Mouse (Mus musculus): Measurements from ENCODE around the gene Ybey. TPM values are rescaled to one million over a fixed set of nuclear protein-coding genes. Genes with fewer than 3 reads are reported as not detected.

Ybey gene
- polyA plus RNA-seq (2016; fragmentation: Nextera tagmentation; extraction: Ambion mirVana) = 8.0 and 8.5 TPM in 2 replicates

DNA sequence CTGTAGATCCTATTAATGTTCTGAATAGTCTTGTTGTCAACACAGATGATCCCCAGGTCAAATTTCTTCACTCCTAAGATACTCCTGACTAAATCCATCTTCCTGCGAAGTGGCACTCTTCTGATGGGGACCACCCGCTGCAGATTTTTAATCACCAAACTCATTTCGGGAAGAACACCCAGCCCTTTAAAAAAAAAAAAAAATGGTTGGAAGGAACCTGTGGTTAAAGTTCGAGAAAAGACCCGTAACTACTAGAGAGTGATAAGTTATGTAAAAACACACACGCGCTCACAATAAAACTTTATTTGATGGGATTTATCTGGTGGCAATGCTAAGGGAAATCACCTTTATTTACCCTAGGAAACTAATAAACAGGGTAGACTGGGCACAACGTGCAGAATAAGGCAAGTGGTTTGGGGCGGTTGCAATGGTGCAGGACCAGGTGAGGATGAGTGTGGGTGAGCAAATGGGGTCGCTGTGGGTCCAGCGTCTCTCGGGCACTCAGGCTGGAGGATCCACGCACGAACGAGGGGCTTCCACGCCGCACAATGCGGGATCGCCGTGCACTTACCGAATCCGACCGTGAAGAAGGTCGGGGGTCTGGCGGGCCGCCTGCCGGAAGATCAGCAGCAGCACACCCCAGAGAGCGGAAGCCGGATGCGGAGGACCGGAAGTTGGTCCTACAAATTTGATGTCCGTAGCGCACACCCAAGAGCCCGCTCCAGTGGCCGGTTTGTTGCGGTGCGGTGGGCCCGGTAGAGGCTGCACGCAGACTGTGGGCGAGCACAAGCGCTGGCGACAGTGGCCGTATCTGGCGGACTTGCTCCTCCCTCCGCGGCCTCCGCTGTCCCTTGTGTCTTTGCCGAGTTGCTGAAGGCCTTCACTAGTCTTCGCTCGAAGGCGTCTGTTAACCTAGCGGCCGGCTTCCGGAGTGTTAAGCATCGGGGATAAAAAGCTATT lies at the start of gene Ybey, which contains the start of gene Mcm3ap:
Gene Ybey, minus strand, starts transcription at position 912 of the 960 bp plus-strand sequence.
Gene Mcm3ap, plus strand, starts transcription at position 725 of the 960 bp plus-strand sequence.
- ATAC-seq (ENCODE audit: low FRiP score) = peak; percentile 97
- H3K9ac ChIP-seq = peak within 1 kb of the TSS; percentile 71
- H3K27me3 ChIP-seq = no peaks in the 10 kb centered on the region
- peaks cover 16% of the 10 kb centered on the region for H3K4me1 ChIP-seq
- H3K4me2 ChIP-seq (replicated peaks) = peak within 1 kb of the TSS; percentile 60
- H3K27ac ChIP-seq = peak within 1 kb of the TSS; percentile 87
- no peaks in the 10 kb centered on the region for H3K9me3 ChIP-seq (replicated peaks)
- H3K36me3 ChIP-seq = peaks cover 44% of the 10 kb centered on the region
- peak within 1 kb of the TSS; percentile 57 for H3K4me3 ChIP-seq
- WGBS = 2% methylated on average over 55 of the region's 55 CpGs

DNA sequence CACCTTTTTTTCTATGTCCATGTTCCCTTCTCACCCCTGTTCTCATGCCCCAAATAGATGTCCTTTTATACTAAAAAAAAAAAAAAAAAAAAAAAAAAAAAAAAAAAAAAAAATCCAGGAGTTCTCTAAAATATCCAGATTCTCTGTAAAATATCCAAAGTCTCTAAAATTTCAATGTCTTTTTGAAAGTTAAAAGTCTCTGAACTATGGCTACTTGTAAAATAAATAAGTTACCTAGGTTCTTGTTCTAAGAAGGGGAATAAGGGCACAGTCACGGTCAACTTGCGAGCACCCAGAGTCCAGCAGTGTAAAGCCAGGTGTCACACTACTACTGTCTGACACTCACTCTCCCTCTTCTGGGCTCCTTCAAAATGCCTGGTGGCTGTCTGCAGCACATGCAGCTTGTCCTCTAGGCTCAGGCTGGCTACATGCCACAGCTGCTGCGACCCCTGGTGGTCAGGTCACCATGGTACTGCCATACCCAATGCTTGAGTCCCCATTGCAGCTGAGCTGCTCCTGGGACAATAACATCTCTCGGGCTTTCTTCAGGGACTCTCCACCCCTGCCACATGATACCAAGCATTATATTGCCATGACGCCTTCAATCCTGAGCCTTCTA lies 44.2 kb upstream of the Ybey start:
- H3K36me3 ChIP-seq = peaks cover 70% of the 10 kb centered on the region
- H3K27ac ChIP-seq = no peak overlapping the region
- no peak overlapping the region for H3K4me2 ChIP-seq (replicated peaks)
- no peak overlapping the region for H3K4me3 ChIP-seq
- peak; percentile 54; the same call in 1 of the 2 replicates for ATAC-seq (ENCODE audit: low FRiP score)
- WGBS = 43% methylated on average over 5 of the region's 5 CpGs
- H3K9me3 ChIP-seq (replicated peaks) = peaks cover 2% of the 10 kb centered on the region
- H3K9ac ChIP-seq = no peak overlapping the region
- no peaks in the 10 kb centered on the region for H3K27me3 ChIP-seq
- H3K4me1 ChIP-seq = no peaks in the 10 kb centered on the region

DNA sequence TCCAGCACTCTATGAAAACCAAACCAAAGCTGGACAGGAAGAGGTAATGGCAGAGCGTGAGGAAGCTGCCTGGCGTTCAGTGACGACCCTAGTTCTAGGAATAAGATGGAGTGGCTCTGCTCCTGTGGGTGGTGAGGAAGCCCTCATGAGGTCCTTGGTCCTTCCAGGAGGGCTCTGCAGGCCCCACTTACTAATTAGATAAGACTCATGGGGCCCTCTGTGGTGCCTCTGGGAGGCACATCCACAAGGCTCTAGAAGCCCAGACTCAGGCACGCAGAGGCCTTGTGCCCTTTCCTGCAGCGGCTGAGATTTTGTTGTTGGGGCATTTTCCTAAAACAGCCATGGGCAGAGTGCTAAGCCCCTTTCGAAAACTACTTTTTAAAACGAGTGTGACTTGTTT lies 37.0 kb upstream of the Ybey start:
- Histone ChIP-seq H3K9me3 (replicated peaks) (no peaks in the 10 kb centered on the region), H3K4me1 (no peaks in the 10 kb centered on the region), H3K9ac (no peak overlapping the region), H3K27me3 (no peaks in the 10 kb centered on the region), H3K27ac (no peak overlapping the region), H3K4me3 (no peak overlapping the region), H3K4me2 (replicated peaks) (no peak overlapping the region), H3K36me3 (peaks cover 87% of the 10 kb centered on the region)
- 92% methylated on average over 7 of the region's 7 CpGs for WGBS
- ATAC-seq (ENCODE audit: low FRiP score) = no peak

DNA sequence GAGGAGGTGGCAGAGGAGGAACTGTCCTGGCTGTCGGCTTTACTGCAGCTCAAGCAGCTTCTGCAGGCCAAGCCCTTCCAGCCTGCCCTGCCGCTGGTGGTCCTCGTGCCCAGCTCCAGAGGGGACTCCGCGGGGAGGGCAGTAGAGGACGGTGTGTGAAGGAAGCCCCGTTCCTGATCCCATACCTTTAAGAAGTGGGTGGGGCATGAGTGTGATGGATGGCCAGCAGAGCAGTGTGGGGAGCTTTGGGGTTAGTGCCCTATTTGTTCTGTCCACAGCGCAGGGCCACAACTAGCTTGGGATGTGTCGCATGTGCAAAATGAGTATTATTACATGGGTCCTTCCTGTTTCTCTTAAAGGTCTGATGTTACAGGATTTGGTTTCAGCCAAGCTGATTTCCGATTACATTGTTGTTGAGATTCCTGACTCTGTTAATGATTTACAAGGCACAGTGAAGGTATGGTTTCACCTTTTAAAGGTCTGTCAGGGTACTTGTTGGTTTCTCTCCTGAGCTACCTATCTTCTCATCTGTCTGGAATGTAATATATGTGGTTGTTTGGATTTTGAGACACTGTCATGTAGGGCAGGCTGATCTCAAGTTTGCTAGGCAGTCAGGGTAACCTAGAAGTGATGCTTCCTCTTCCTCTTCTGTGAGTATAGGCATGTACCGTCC lies 35.5 kb upstream of the Ybey start:
- no peak overlapping the region for H3K27ac ChIP-seq
- H3K4me1 ChIP-seq = no peaks in the 10 kb centered on the region
- H3K9ac ChIP-seq = no peak overlapping the region
- no peak overlapping the region for H3K4me3 ChIP-seq
- peaks cover 88% of the 10 kb centered on the region for H3K36me3 ChIP-seq
- no peaks in the 10 kb centered on the region for H3K9me3 ChIP-seq (replicated peaks)
- 91% methylated on average over 11 of the region's 11 CpGs for WGBS
- no peak for ATAC-seq (ENCODE audit: low FRiP score)
- H3K4me2 ChIP-seq (replicated peaks) = no peak overlapping the region
- no peaks in the 10 kb centered on the region for H3K27me3 ChIP-seq

DNA sequence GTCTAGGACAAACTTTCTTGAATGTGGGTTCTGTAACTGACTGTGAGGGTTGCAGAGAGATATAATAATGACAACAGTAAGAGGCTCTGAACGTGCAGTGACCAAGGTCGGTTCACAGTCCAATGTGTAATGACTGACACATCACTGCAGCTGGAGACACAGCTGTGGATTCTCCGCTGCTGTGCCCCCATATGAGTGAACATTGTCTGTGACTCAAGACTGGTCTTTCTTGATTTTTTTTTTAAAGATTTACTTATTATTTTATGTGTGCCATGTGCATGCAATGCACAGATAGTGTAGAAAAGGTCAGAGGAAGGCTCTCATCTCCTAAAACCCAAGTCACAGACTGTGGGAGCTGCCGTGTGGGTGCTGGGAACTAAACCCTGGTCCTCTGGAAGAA lies 28.6 kb upstream of the Ybey start:
- ATAC-seq (ENCODE audit: low FRiP score) = no peak
- H3K27ac ChIP-seq = no peak overlapping the region
- H3K4me1 ChIP-seq = no peaks in the 10 kb centered on the region
- H3K4me2 ChIP-seq (replicated peaks) = no peak overlapping the region
- H3K9ac ChIP-seq = no peak overlapping the region
- H3K27me3 ChIP-seq = no peaks in the 10 kb centered on the region
- 98% methylated on average over 4 of the region's 4 CpGs for WGBS
- H3K4me3 ChIP-seq = no peak overlapping the region
- no peaks in the 10 kb centered on the region for H3K9me3 ChIP-seq (replicated peaks)
- H3K36me3 ChIP-seq = peaks cover 91% of the 10 kb centered on the region

DNA sequence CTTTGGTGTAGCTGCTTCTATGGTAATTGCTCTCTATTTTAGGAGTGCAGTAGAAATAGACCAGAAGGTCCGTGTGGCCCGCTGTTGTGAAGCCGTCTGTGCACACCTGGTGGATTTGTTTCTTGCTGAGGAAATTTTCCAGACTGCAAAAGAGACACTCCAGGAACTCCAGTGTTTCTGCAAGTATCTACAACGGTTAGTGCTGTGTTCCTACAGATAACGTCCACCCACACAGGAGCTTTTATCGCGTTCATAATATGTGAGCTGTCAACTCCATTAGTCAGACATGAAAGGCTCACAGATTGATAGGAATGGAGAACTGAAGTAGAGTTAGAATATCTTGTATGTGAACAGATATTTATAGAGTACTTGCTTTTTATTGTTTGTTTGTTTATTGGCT lies 27.5 kb upstream of the Ybey start:
- no peak for ATAC-seq (ENCODE audit: low FRiP score)
- whole genome bisulfite sequencing = 96% methylated on average over 7 of the region's 7 CpGs
- Histone ChIP-seq H3K4me1 (no peaks in the 10 kb centered on the region), H3K27ac (no peak overlapping the region), H3K9me3 (replicated peaks) (no peaks in the 10 kb centered on the region), H3K9ac (no peak overlapping the region), H3K4me2 (replicated peaks) (no peak overlapping the region), H3K4me3 (no peak overlapping the region), H3K36me3 (peaks cover 88% of the 10 kb centered on the region), H3K27me3 (no peaks in the 10 kb centered on the region)

DNA sequence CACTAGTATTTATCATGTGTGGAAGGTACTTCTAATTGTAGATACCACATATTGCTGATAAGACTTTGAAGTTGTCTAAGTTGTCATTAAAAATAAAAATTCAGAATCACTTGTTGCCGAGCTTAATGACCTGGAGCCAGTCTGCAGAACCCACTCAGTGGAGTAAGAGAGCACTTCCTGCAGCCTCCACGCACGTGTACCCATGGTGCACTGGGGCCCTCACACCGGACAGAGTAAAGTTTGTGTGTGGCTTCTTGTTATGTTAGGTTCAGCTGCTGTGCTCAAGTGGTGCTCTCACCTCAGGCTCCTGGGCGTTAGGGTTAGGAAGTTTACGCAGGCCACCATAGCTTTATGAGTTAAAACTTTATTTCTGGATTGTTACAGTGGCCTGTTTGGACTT lies 26.6 kb upstream of the Ybey start:
- Histone ChIP-seq H3K4me3 (no peak overlapping the region), H3K4me1 (no peaks in the 10 kb centered on the region), H3K9me3 (replicated peaks) (no peaks in the 10 kb centered on the region), H3K36me3 (peaks cover 88% of the 10 kb centered on the region), H3K9ac (no peak overlapping the region), H3K4me2 (replicated peaks) (no peak overlapping the region), H3K27ac (no peak overlapping the region), H3K27me3 (no peaks in the 10 kb centered on the region)
- 97% methylated on average over 6 of the region's 6 CpGs for WGBS
- no peak for ATAC-seq (ENCODE audit: low FRiP score)

DNA sequence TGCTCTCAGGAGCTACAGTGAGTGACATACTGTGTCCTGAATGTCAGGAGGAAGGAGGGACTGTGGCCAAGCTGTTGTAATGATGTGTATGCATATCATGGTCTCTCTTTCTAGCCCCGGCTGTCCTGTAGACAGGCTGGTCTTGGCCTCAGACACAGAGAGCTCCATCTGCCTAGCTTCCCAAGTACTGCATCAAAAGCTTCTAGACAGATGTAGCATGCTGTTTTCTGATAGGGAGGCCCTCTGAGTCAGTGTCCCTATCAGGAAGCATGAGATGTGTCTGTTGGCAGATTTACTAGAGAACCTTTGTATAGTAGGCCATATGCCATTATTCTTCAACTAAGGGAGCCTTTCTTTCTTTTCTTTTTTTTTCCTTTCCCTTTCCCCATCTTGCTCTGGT lies 24.6 kb upstream of the Ybey start:
- Histone ChIP-seq H3K27me3 (no peaks in the 10 kb centered on the region), H3K9me3 (replicated peaks) (no peaks in the 10 kb centered on the region), H3K4me3 (no peak overlapping the region), H3K4me2 (replicated peaks) (no peak overlapping the region), H3K9ac (no peak overlapping the region), H3K27ac (no peak overlapping the region), H3K4me1 (no peaks in the 10 kb centered on the region), H3K36me3 (peaks cover 88% of the 10 kb centered on the region)
- no peak for ATAC-seq (ENCODE audit: low FRiP score)
- 81% methylated on average over 1 of the region's 1 CpGs for WGBS

DNA sequence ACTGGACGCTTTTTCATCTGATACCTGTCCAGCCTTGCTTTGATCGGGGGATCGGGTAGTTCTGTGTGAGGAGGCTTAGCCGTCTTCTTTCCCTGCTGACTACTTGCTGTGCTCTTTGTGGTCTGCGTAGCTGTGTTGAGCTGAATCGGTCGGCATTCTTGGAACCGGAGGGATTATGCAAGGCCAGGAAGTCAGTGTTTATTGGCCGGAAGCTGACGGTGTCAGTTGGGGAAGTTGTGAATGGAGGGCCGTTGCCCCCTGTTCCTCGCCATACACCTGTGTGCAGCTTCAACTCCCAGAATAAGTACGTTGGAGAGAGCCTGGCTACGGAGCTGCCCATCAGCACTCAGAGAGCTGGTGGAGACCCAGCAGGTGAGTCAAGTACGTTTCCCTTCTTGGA lies 20.3 kb upstream of the Ybey start:
- no peak overlapping the region for H3K9ac ChIP-seq
- no peak overlapping the region for H3K27ac ChIP-seq
- no peak overlapping the region for H3K4me2 ChIP-seq (replicated peaks)
- WGBS = 95% methylated on average over 15 of the region's 15 CpGs
- no peak for ATAC-seq (ENCODE audit: low FRiP score)
- H3K4me1 ChIP-seq = no peaks in the 10 kb centered on the region
- H3K36me3 ChIP-seq = peaks cover 92% of the 10 kb centered on the region
- no peaks in the 10 kb centered on the region for H3K9me3 ChIP-seq (replicated peaks)
- H3K27me3 ChIP-seq = no peaks in the 10 kb centered on the region
- no peak overlapping the region for H3K4me3 ChIP-seq

DNA sequence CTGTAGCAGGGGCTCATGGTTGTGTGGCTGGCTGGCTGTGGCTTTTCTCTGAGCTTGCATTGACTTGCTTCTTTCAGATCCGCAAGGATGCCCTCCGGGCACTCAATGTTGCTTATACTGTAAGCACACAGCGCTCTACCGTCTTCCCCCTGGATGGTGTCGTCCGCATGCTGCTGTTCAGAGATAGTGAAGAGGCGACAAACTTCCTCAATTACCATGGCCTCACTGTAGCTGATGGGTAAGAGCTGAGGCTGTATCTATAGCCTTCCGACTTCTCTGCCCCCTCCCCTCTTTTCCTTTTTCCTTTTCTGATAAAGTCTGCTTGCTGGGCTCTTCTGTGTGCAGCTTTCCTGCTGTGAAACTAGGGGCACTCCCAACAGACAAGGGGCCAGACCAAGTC lies 19.4 kb upstream of the Ybey start:
- Histone ChIP-seq H3K27ac (no peak overlapping the region), H3K4me3 (no peak overlapping the region), H3K9ac (no peak overlapping the region), H3K36me3 (peaks cover 92% of the 10 kb centered on the region), H3K9me3 (replicated peaks) (no peaks in the 10 kb centered on the region), H3K4me2 (replicated peaks) (no peak overlapping the region), H3K27me3 (no peaks in the 10 kb centered on the region), H3K4me1 (no peaks in the 10 kb centered on the region)
- ATAC-seq (ENCODE audit: low FRiP score) = no peak
- WGBS = 96% methylated on average over 8 of the region's 8 CpGs

DNA sequence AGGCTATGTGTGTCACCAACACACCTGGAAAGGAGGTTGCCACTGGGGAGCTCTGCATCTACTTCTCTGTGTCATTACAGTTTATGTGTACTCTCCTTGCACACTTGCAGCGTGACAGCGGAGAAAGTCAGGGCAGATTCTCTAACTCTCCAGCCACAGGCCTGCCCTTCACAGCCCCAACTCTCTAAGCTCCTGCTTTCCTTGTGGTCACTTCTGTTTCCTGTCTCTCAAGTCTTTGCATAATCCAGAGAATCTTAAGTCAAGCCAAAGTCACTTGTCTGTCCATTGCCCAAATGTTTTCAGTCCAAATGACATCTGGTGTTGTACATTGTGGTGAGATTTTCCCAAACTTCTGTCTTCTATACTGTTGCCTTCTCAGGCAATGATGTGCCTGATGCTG lies 17.4 kb upstream of the Ybey start:
- H3K36me3 ChIP-seq = peaks cover 95% of the 10 kb centered on the region
- no peak for ATAC-seq (ENCODE audit: low FRiP score)
- 98% methylated on average over 2 of the region's 2 CpGs for WGBS

DNA sequence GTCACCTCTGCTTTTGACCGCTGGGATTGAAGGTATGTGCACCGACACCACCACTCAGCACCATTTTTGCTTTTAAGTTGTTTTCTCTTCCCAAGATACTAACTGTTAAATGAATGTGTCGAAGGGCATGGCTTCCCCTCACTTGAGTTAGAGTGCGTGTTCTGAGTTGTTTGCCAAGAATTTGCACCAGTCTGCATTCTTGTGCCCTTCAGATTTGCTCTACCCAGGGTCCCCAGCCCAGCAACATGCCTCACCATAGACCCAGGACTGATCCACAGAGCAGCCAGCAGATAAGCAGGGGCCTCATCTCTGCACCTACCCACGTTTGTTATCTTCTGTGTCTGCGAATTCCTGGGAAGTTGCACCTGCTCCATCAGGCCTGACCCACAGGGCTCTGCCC lies 12.6 kb upstream of the Ybey start:
- Histone ChIP-seq H3K9me3 (replicated peaks) (no peaks in the 10 kb centered on the region), H3K4me3 (no peak overlapping the region), H3K4me1 (no peaks in the 10 kb centered on the region), H3K36me3 (peaks cover 96% of the 10 kb centered on the region), H3K27ac (no peak overlapping the region), H3K4me2 (replicated peaks) (no peak overlapping the region), H3K27me3 (no peaks in the 10 kb centered on the region), H3K9ac (no peak overlapping the region)
- ATAC-seq (ENCODE audit: low FRiP score) = no peak
- WGBS = 98% methylated on average over 6 of the region's 6 CpGs

More for the DNA sequence above, 17.4 kb upstream of the Ybey start:
- Histone ChIP-seq H3K4me1 (no peaks in the 10 kb centered on the region), H3K27me3 (no peaks in the 10 kb centered on the region), H3K9ac (no peak overlapping the region), H3K4me3 (no peak overlapping the region), H3K4me2 (replicated peaks) (no peak overlapping the region), H3K9me3 (replicated peaks) (no peaks in the 10 kb centered on the region), H3K27ac (no peak overlapping the region)
